Mouse (Mus musculus): ENCODE measurements around the gene Gm9844. TPM values are rescaled to one million over a fixed set of nuclear protein-coding genes. Genes with fewer than 3 reads are reported as not detected.
A peak's percentile ranks its signal among the peaks of the same experiment; 100 is the strongest.

Gm9844 gene
- total and polyA plus RNA-seq, 3 experiments, result 1.4 to 25.1 (median 4.7) TPM

DNA sequence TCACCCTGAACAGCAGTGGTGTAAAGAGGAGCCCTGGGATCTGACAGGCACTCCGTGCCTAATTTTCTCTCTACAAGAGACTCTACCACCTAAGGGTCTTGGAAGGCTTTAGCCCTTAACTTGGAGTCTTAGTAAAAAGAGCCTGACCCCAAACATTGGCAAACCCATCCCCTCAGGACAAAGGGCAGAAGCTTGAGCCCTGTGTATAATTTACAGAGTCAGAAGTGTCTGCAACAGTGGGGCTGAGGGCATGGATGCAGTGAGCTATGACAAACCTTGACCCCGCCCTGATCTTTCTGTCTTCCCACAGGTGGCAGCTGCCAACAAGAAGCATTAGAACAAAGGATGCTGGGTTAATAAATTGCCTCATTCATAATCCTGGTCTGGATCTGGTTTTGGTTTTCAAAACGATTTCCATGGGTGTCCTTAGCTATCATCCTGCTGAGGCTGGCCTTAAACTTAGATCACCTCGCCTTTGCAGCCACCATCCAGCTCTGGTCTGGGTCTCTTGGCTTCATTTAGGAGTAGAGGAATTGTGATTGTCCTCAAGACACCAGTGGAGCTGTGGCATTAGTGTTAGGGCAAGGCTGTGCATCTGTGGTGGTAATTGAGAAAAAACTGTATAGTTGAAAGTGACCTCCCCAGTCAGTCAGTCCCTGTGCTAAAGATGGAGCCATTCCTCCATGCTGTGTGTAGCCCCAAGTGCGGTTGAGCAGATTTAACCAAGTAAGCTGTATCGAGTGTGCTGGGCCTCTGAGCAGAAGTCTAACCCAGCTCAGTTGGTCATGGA lies 27.6 kb downstream of the Gm9844 start:
- no peaks in the 10 kb centered on the region for H3K27me3 ChIP-seq (replicated peaks)
- H3K9ac ChIP-seq (ENCODE audit: insufficient read depth, low read depth), result no peak overlapping the region
- peaks cover 51 to 62% of the 10 kb centered on the region in 2 experiments for H3K36me3 ChIP-seq (replicated peaks in 1 of 2; ENCODE audit: control insufficient read depth in 1 of 2, insufficient read depth in 1 of 2, low read length in 1 of 2)
- H3K4me3 ChIP-seq (replicated peaks in 1 of 3; ENCODE audit: low read depth in 2 of 3, low read length in 2 of 3, poor library complexity in 1 of 3), result no peak overlapping the region
- TF ChIP-seq CTCF (conservative IDR thresholded peaks at IDR 0.05 in 1 of 2, IDR thresholded peaks at IDR 0.05 in 1 of 2; ENCODE audit: low read depth in 2 of 2, low read length in 2 of 2) (no peak), POLR2A (IDR thresholded peaks at IDR 0.05; ENCODE audit: low read depth, low read length) (peak; percentile 4)
- H3K27ac ChIP-seq (ENCODE audit: insufficient read depth, low read depth), result 0 out of 2 replicates have a peak overlapping the region, but pooled peaks have one; percentile 8
- in situ Hi-C loops (cut with MboI; ENCODE audit: low pct_ligation_motif_present, low pct_unique_long_range_greater_than_20kb, low sequenced_read_pairs) (loop anchor here (5.0 kb wide), 1 partner anchor 63 kb away; no protein-coding TSS in a partner anchor), dilution Hi-C loops (cut with MboI; ENCODE audit: extremely low pct_ligation_motif_present, extremely low pct_unique_long_range_greater_than_20kb, low sequenced_read_pairs) (no loop called here)
- peaks cover 40% of the 10 kb centered on the region for H3K79me2 ChIP-seq (replicated peaks; ENCODE audit: control insufficient read depth, extremely low read depth, insufficient read depth, poor library complexity, severe bottlenecking)
- no peaks in the 10 kb centered on the region for H3K9me3 ChIP-seq (replicated peaks; ENCODE audit: low read length)
- no peak overlapping the region for H3K4me2 ChIP-seq (ENCODE audit: insufficient read depth, low read depth, poor library complexity, severe bottlenecking)
- peaks cover 3 to 72% of the 10 kb centered on the region in 2 experiments; a peak in 3 of 4 replicates for H3K4me1 ChIP-seq (ENCODE audit: control insufficient read depth in 1 of 2, insufficient read depth in 2 of 2)
- DNase-seq (ENCODE audit: extremely low read depth), result no peak

DNA sequence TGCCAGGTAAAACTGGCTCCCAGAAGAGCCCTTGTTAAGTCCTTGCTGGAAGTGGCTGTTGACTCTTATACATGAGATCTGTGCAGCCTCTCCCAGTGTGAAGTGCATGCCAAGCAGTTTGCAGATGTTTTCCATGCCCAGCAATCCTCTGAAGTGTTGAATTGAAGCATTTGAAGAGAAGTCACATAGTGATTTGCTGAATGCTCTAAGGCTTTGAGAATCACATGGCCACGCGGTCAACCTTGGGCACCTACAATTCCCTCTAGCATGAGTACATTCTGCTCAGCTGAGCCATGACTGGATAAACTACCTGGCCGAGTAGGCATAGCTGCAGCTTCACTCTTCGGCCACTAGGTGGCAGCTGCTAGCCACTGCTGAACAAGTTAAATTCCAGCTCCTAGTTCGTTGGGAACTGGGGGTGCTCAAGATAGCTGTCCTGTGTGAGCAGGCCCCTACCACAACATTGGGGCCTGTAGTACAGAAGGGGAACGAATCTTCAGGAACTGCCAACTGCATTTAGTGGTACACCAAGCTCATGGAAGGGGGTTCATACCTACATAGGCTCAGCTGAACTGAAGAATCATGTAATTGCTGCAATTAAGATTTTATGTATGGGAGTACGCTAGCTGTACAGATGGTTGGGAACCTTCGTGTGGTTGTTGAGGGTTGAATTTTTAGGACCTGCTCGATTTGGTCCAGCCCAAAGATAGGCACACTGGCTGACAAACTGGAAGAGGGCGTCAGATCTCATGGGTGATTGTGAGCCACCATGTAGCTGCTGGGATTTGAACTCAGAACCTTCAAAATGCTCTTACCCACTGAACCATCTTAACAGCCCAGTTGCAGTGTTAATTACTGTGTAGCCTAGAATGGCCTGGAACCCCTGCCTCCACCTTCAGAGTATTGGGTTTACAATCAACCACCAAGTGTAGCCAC lies 28.5 kb downstream of the Gm9844 start:
- H3K79me2 ChIP-seq (replicated peaks; ENCODE audit: control insufficient read depth, extremely low read depth, insufficient read depth, poor library complexity, severe bottlenecking), result peaks cover 30% of the 10 kb centered on the region
- dilution Hi-C loops (cut with MboI; ENCODE audit: extremely low pct_ligation_motif_present, extremely low pct_unique_long_range_greater_than_20kb, low sequenced_read_pairs) (no loop called here), in situ Hi-C loops (cut with MboI; ENCODE audit: low pct_ligation_motif_present, low pct_unique_long_range_greater_than_20kb, low sequenced_read_pairs) (no loop called here)
- peak; percentile 82 for DNase-seq (ENCODE audit: extremely low read depth)
- H3K4me3 ChIP-seq (replicated peaks in 1 of 3; ENCODE audit: low read depth in 2 of 3, low read length in 2 of 3, poor library complexity in 1 of 3), result no peak overlapping the region
- H3K4me2 ChIP-seq (ENCODE audit: insufficient read depth, low read depth, poor library complexity, severe bottlenecking), result no peak overlapping the region
- H3K27me3 ChIP-seq (replicated peaks), result no peaks in the 10 kb centered on the region
- peaks cover 50 to 57% of the 10 kb centered on the region in 2 experiments for H3K36me3 ChIP-seq (replicated peaks in 1 of 2; ENCODE audit: control insufficient read depth in 1 of 2, insufficient read depth in 1 of 2, low read length in 1 of 2)
- peak overlapping the region; percentile 8; the same call in 1 of the 2 replicates for H3K27ac ChIP-seq (ENCODE audit: insufficient read depth, low read depth)
- peaks cover 4% of the 10 kb centered on the region for H3K9me3 ChIP-seq (replicated peaks; ENCODE audit: low read length)
- H3K9ac ChIP-seq (ENCODE audit: insufficient read depth, low read depth), result no peak overlapping the region
- peaks cover 3 to 80% of the 10 kb centered on the region in 2 experiments; a peak in 3 of 4 replicates for H3K4me1 ChIP-seq (ENCODE audit: control insufficient read depth in 1 of 2, insufficient read depth in 2 of 2)
- TF ChIP-seq RAD21 (IDR thresholded peaks at IDR 0.05; ENCODE audit: low read depth, low read length), result peak; percentile 77
- TF ChIP-seq CTCF (conservative IDR thresholded peaks at IDR 0.05 in 1 of 2, IDR thresholded peaks at IDR 0.05 in 1 of 2; ENCODE audit: low read depth in 2 of 2, low read length in 2 of 2), result peak; percentile 93 to 97
- no peak for TF ChIP-seq USF2 (conservative IDR thresholded peaks at IDR 0.05; ENCODE audit: low read depth, low read length)
- TF ChIP-seq EP300 (IDR thresholded peaks at IDR 0.05; ENCODE audit: low read length), result peak; percentile 46; the same call in 1 of the 2 replicates
- TF ChIP-seq MXI1 (IDR thresholded peaks at IDR 0.05; ENCODE audit: low read depth, low read length), result peak; percentile 68; the same call in 1 of the 2 replicates
- no peak for TF ChIP-seq ZKSCAN1 (IDR thresholded peaks at IDR 0.05; ENCODE audit: borderline replicate concordance, low read depth, low read length)
- 0 out of 2 replicates have a peak, but pooled peaks have one; percentile 64 for TF ChIP-seq MAZ (IDR thresholded peaks at IDR 0.05; ENCODE audit: low read depth, low read length)
- TF ChIP-seq KAT2A (IDR thresholded peaks at IDR 0.05; ENCODE audit: insufficient replicate concordance, low read length), result 0 out of 2 replicates have a peak, but pooled peaks have one; percentile 63
- peak; percentile 69; the same call in 1 of the 2 replicates for TF ChIP-seq MAFK (IDR thresholded peaks at IDR 0.05; ENCODE audit: insufficient replicate concordance, low read length)
- peak; percentile 78 for TF ChIP-seq MYC (IDR thresholded peaks at IDR 0.05; ENCODE audit: low read depth, low read length)
- TF ChIP-seq SIN3A (IDR thresholded peaks at IDR 0.05; ENCODE audit: low read length), result peak; percentile 79
- TF ChIP-seq NRF1 (IDR thresholded peaks at IDR 0.05; ENCODE audit: low read depth, low read length), result 0 out of 2 replicates have a peak, but pooled peaks have one; percentile 39
- no peak for TF ChIP-seq TBP (conservative IDR thresholded peaks at IDR 0.05; ENCODE audit: low read depth, low read length)
- no peak for TF ChIP-seq E2F4 (IDR thresholded peaks at IDR 0.05; ENCODE audit: insufficient replicate concordance, low read depth, low read length)
- no peak for TF ChIP-seq TCF12 (IDR thresholded peaks at IDR 0.05; ENCODE audit: low read depth, low read length)
- 0 out of 2 replicates have a peak, but pooled peaks have one; percentile 10 for TF ChIP-seq ZNF384 (IDR thresholded peaks at IDR 0.05; ENCODE audit: low read depth, low read length)
- no peak for TF ChIP-seq JUN (IDR thresholded peaks at IDR 0.05; ENCODE audit: insufficient read depth, low read depth, low read length)
- TF ChIP-seq IRF4 (IDR thresholded peaks at IDR 0.05; ENCODE audit: low read depth, low read length), result peak; percentile 49
- peak; percentile 43 for TF ChIP-seq ZC3H11A (IDR thresholded peaks at IDR 0.05; ENCODE audit: low read depth, low read length)
- peak; percentile 98 for TF ChIP-seq POLR2AphosphoS2 (IDR thresholded peaks at IDR 0.05; ENCODE audit: low read depth, low read length)
- peak; percentile 62; the same call in 1 of the 2 replicates for TF ChIP-seq MAX (IDR thresholded peaks at IDR 0.05; ENCODE audit: low read length)
- TF ChIP-seq USF1 (IDR thresholded peaks at IDR 0.05; ENCODE audit: low read depth, low read length), result no peak
- peak; percentile 24 for TF ChIP-seq POLR2A (IDR thresholded peaks at IDR 0.05; ENCODE audit: low read depth, low read length)
- peak; percentile 88; the same call in 1 of the 2 replicates for TF ChIP-seq ZMIZ1 (IDR thresholded peaks at IDR 0.05; ENCODE audit: low read depth, low read length)
- peak; percentile 77 for TF ChIP-seq NELFE (IDR thresholded peaks at IDR 0.05; ENCODE audit: low read depth, low read length)
- TF ChIP-seq CHD1 (IDR thresholded peaks at IDR 0.05; ENCODE audit: low read depth, low read length), result 0 out of 2 replicates have a peak, but pooled peaks have one; percentile 51
- TF ChIP-seq MEF2A (IDR thresholded peaks at IDR 0.05; ENCODE audit: borderline replicate concordance, low read depth, low read length), result peak; percentile 64; the same call in 1 of the 2 replicates
